Mouse (Mus musculus) limb, embryonic 10.5 days (tissue): ENCODE results near the gene Gm15737. TPM values are rescaled to one million over a fixed set of nuclear protein-coding genes. Genes with fewer than 3 reads are reported as not detected.

Source experiments
- DNase-seq: peaks from one replicate; pipeline ENCODE4 v3.0.0-alpha.2; 2017; ENCODE audit warnings: low spot score
- H3K27ac ChIP-seq: fragments of 300-500 bp; sonication (generic); 2 replicates; pipeline ENCODE4 v1.5.1; 2016; ENCODE audit warnings: mild to moderate bottlenecking
- H3K27me3 ChIP-seq: fragments of 300-500 bp; sonication (generic); 2 replicates; pipeline ENCODE4 v1.6.1; 2016; ENCODE audit warnings: low read depth, mild to moderate bottlenecking; ENCODE audit not compliant: poor library complexity, severe bottlenecking
- H3K36me3 ChIP-seq: fragments of 300-500 bp; sonication (generic); 2 replicates; pipeline ENCODE4 v1.6.1; 2016; ENCODE audit warnings: mild to moderate bottlenecking, moderate library complexity
- H3K4me1 ChIP-seq: fragments of 300-500 bp; sonication (generic); 2 replicates; pipeline ENCODE4 v1.6.1; 2016
- H3K4me3 ChIP-seq: fragments of 300-500 bp; sonication (generic); 2 replicates; pipeline ENCODE4 v1.5.1; 2016; ENCODE audit warnings: mild to moderate bottlenecking, moderate library complexity
- H3K9me3 ChIP-seq: fragments of 300-500 bp; sonication (generic); replicated peaks from 2 replicates; pipeline ENCODE4 v1.6.1; 2016; ENCODE audit warnings: mild to moderate bottlenecking
- WGBS: fragments of 180-500 bp; shearing (Covaris S2); methylation state at CpG from one replicate; pipeline ENCODE4 v1.1.7; 2016; 5-methylcytosine and 5-hydroxymethylcytosine counted together
- polyA plus RNA-seq: library from polyadenylated mRNA; unstranded; fragments of >200 nt; fragmentation: Nextera tagmentation; extraction: Ambion mirVana; gene quantifications from 2 replicates; pipeline ENCODE4 v1.2.1, GENCODE M21; 2016

Gm15737 gene
- polyA plus RNA-seq, 1 experiment from 2014 or later, result not detected

GRCm38 (mm10) chr6:92854873-92855272 lies 14.3 kb upstream of the Gm15737 start:
- Histone ChIP-seq H3K27me3 (no peaks in the 10 kb centered on the region), H3K4me3 (no peak overlapping the region), H3K9me3 (no peaks in the 10 kb centered on the region), H3K27ac (no peak overlapping the region), H3K4me1 (peaks cover 8% of the 10 kb centered on the region; the same call in 1 of the 2 replicates), H3K36me3 (no peaks in the 10 kb centered on the region; the same call in 1 of the 2 replicates)
- 89% methylated on average over 4 of the region's 4 CpGs for WGBS
- DNase-seq, result no peak

- DNase-seq, result no peak
- H3K36me3 ChIP-seq, result no peaks in the 10 kb centered on the region; the same call in 1 of the 2 replicates
- no peak overlapping the region for H3K4me3 ChIP-seq
- no peak overlapping the region for H3K27ac ChIP-seq
- H3K9me3 ChIP-seq, result no peaks in the 10 kb centered on the region
- H3K4me1 ChIP-seq, result peaks cover 12% of the 10 kb centered on the region; the same call in 1 of the 2 replicates
- 94% methylated on average over 13 of the region's 13 CpGs for WGBS
- H3K27me3 ChIP-seq, result no peaks in the 10 kb centered on the region
Observed at GRCm38 (mm10) chr6:92857761-92858160, 11.4 kb upstream of the Gm15737 start.

- H3K4me1 ChIP-seq, result peaks cover 12% of the 10 kb centered on the region; the same call in 1 of the 2 replicates
- 96% methylated on average over 12 of the region's 12 CpGs for WGBS
Observed at GRCm38 (mm10) chr6:92858721-92859510, 10.2 kb upstream of the Gm15737 start.

GRCm38 (mm10) chr6:92860285-92860912 lies 8.8 kb upstream of the Gm15737 start:
- 66% methylated on average over 5 of the region's 5 CpGs for WGBS
- peaks cover 12% of the 10 kb centered on the region; the same call in 1 of the 2 replicates for H3K4me1 ChIP-seq
- no peak overlapping the region for H3K27ac ChIP-seq
- no peaks in the 10 kb centered on the region for H3K27me3 ChIP-seq
- no peaks in the 10 kb centered on the region for H3K9me3 ChIP-seq
- no peak overlapping the region for H3K4me3 ChIP-seq
- no peaks in the 10 kb centered on the region; the same call in 1 of the 2 replicates for H3K36me3 ChIP-seq
- no peak for DNase-seq

More at GRCm38 (mm10) chr6:92858721-92859510, 10.2 kb upstream of the Gm15737 start:
- Histone ChIP-seq H3K4me3 (no peak overlapping the region), H3K36me3 (no peaks in the 10 kb centered on the region; the same call in 1 of the 2 replicates), H3K27ac (no peak overlapping the region), H3K9me3 (no peaks in the 10 kb centered on the region), H3K27me3 (no peaks in the 10 kb centered on the region)
- no peak for DNase-seq

- no peak for DNase-seq
- no peak overlapping the region for H3K4me3 ChIP-seq
- no peaks in the 10 kb centered on the region for H3K27me3 ChIP-seq
- H3K27ac ChIP-seq, result no peak overlapping the region
- 73% methylated on average over 9 of the region's 9 CpGs for WGBS
- H3K9me3 ChIP-seq, result no peaks in the 10 kb centered on the region
- H3K36me3 ChIP-seq, result no peaks in the 10 kb centered on the region; the same call in 1 of the 2 replicates
- peaks cover 9% of the 10 kb centered on the region; the same call in 1 of the 2 replicates for H3K4me1 ChIP-seq
Observed at GRCm38 (mm10) chr6:92862599-92862998, 6.6 kb upstream of the Gm15737 start.

GRCm38 (mm10) chr6:92869582-92870219 lies 544 bp downstream of the Gm15737 start:
- WGBS, result 28% methylated on average over 16 of the region's 16 CpGs
- DNase-seq, result peak; percentile 57

GRCm38 (mm10) chr6:92871813-92872212 lies 2.7 kb downstream of the Gm15737 start:
- 45% methylated on average over 4 of the region's 4 CpGs for WGBS
- H3K4me3 ChIP-seq, result no peak overlapping the region
- no peak overlapping the region for H3K27ac ChIP-seq
- peaks cover 2% of the 10 kb centered on the region; the same call in 1 of the 2 replicates for H3K36me3 ChIP-seq
- no peaks in the 10 kb centered on the region for H3K27me3 ChIP-seq
- H3K4me1 ChIP-seq, result peaks cover 29% of the 10 kb centered on the region
- no peaks in the 10 kb centered on the region for H3K9me3 ChIP-seq
- DNase-seq, result peak; percentile 19

More at GRCm38 (mm10) chr6:92869582-92870219, 544 bp downstream of the Gm15737 start:
- H3K27ac ChIP-seq, result 0 out of 2 replicates have a peak overlapping the region, but pooled peaks have one; percentile 50
- H3K36me3 ChIP-seq, result peaks cover 2% of the 10 kb centered on the region; the same call in 1 of the 2 replicates
- H3K9me3 ChIP-seq, result no peaks in the 10 kb centered on the region
- H3K27me3 ChIP-seq, result no peaks in the 10 kb centered on the region
- H3K4me3 ChIP-seq, result peak overlapping the region; percentile 24
- peaks cover 29% of the 10 kb centered on the region for H3K4me1 ChIP-seq

- no peaks in the 10 kb centered on the region for H3K9me3 ChIP-seq
- H3K36me3 ChIP-seq, result peaks cover 4% of the 10 kb centered on the region; the same call in 1 of the 2 replicates
- H3K4me3 ChIP-seq, result no peak overlapping the region
- 93% methylated on average over 10 of the region's 10 CpGs for WGBS
- DNase-seq, result no peak
- H3K27me3 ChIP-seq, result no peaks in the 10 kb centered on the region
- H3K4me1 ChIP-seq, result peaks cover 29% of the 10 kb centered on the region
- H3K27ac ChIP-seq, result no peak overlapping the region
Observed at GRCm38 (mm10) chr6:92872766-92873165, 3.6 kb downstream of the Gm15737 start.

GRCm38 (mm10) chr6:92874854-92875253 lies 5.7 kb downstream of the Gm15737 start:
- H3K27me3 ChIP-seq, result no peaks in the 10 kb centered on the region
- peaks cover 18% of the 10 kb centered on the region for H3K4me1 ChIP-seq
- H3K27ac ChIP-seq, result no peak overlapping the region
- H3K36me3 ChIP-seq, result peaks cover 5% of the 10 kb centered on the region; the same call in 1 of the 2 replicates
- H3K9me3 ChIP-seq, result no peaks in the 10 kb centered on the region
- no peak for DNase-seq
- 61% methylated on average over 5 of the region's 5 CpGs for WGBS
- H3K4me3 ChIP-seq, result no peak overlapping the region

GRCm38 (mm10) chr6:92875340-92875739 lies 6.2 kb downstream of the Gm15737 start:
- no peak overlapping the region for H3K4me3 ChIP-seq
- H3K36me3 ChIP-seq, result peaks cover 5% of the 10 kb centered on the region; the same call in 1 of the 2 replicates
- H3K4me1 ChIP-seq, result peaks cover 15% of the 10 kb centered on the region
- H3K9me3 ChIP-seq, result no peaks in the 10 kb centered on the region
- 94% methylated on average over 2 of the region's 2 CpGs for WGBS
- H3K27me3 ChIP-seq, result no peaks in the 10 kb centered on the region
- no peak overlapping the region for H3K27ac ChIP-seq
- DNase-seq, result no peak

GRCm38 (mm10) chr6:92876121-92876520 lies 7.0 kb downstream of the Gm15737 start:
- H3K4me1 ChIP-seq, result peaks cover 13% of the 10 kb centered on the region; the same call in 1 of the 2 replicates
- H3K27me3 ChIP-seq, result no peaks in the 10 kb centered on the region
- no peak overlapping the region for H3K27ac ChIP-seq
- 90% methylated on average over 5 of the region's 5 CpGs for WGBS
- no peak for DNase-seq
- peaks cover 10% of the 10 kb centered on the region; the same call in 1 of the 2 replicates for H3K36me3 ChIP-seq
- no peak overlapping the region for H3K4me3 ChIP-seq
- no peaks in the 10 kb centered on the region for H3K9me3 ChIP-seq

GRCm38 (mm10) chr6:92877236-92877635 lies 8.1 kb downstream of the Gm15737 start:
- Histone ChIP-seq H3K9me3 (no peaks in the 10 kb centered on the region), H3K4me3 (no peak overlapping the region), H3K36me3 (peaks cover 10% of the 10 kb centered on the region; the same call in 1 of the 2 replicates), H3K27ac (no peak overlapping the region), H3K27me3 (no peaks in the 10 kb centered on the region), H3K4me1 (peaks cover 5% of the 10 kb centered on the region; the same call in 1 of the 2 replicates)
- no peak for DNase-seq
- 92% methylated on average over 4 of the region's 4 CpGs for WGBS
